Mouse (Mus musculus): ENCODE measurements around the gene Snrnp70.
A peak's percentile ranks its signal among the peaks of the same experiment; 100 is the strongest.
"Not testable (repeated sequence)": the region's sequence is repeated elsewhere in the genome, so short reads cannot be mapped to it uniquely, and the experiment has no call there.

Snrnp70 gene

GRCm38 (mm10) chr7:45368178-45368577, 27.4 kb downstream of the Snrnp70 start:
- no peak for DNase-seq (ENCODE audit: low read depth, low spot score)

- DNase-seq (ENCODE audit: low read depth, low spot score): peak; percentile 97
Observed at GRCm38 (mm10) chr7:45367020-45367880, 28.3 kb downstream of the Snrnp70 start.

- DNase-seq (ENCODE audit: low read depth, low spot score): no peak
Observed at GRCm38 (mm10) chr7:45366652-45367019, 28.9 kb downstream of the Snrnp70 start, which contains the start of gene Ppfia3. Ppfia3 (minus strand) TSS chr7:45367019.

- no peak for DNase-seq (ENCODE audit: low read depth, low spot score)
Observed at GRCm38 (mm10) chr7:45365742-45366651, 29.5 kb downstream of the Snrnp70 start.

GRCm38 (mm10) chr7:45363983-45364382, 31.6 kb downstream of the Snrnp70 start:
- DNase-seq (ENCODE audit: low read depth, low spot score): no peak

GRCm38 (mm10) chr7:45362801-45363200, 32.7 kb downstream of the Snrnp70 start:
- peak; percentile 80 for DNase-seq (ENCODE audit: low read depth, low spot score)

GRCm38 (mm10) chr7:45361243-45361804, 34.2 kb downstream of the Snrnp70 start:
- peak; percentile 92 for DNase-seq (ENCODE audit: low read depth, low spot score)

GRCm38 (mm10) chr7:45360404-45361125, 35.0 kb downstream of the Snrnp70 start:
- DNase-seq (ENCODE audit: low read depth, low spot score): no peak

GRCm38 (mm10) chr7:45359081-45359480, 36.5 kb downstream of the Snrnp70 start:
- not testable (repeated sequence) for DNase-seq (ENCODE audit: low read depth, low spot score)

- DNase-seq (ENCODE audit: low read depth, low spot score): no peak
Observed at GRCm38 (mm10) chr7:45356087-45356486, 39.5 kb downstream of the Snrnp70 start.

GRCm38 (mm10) chr7:45355318-45356020, 40.1 kb downstream of the Snrnp70 start:
- no peak for DNase-seq (ENCODE audit: low read depth, low spot score)

- DNase-seq (ENCODE audit: low read depth, low spot score): no peak
Observed at GRCm38 (mm10) chr7:45353041-45353440, 42.5 kb downstream of the Snrnp70 start.

GRCm38 (mm10) chr7:45346905-45347304, 48.6 kb downstream of the Snrnp70 start:
- no peak for DNase-seq (ENCODE audit: low read depth, low spot score)

GRCm38 (mm10) chr7:45343543-45343942, 52.0 kb downstream of the Snrnp70 start:
- DNase-seq (ENCODE audit: low read depth, low spot score): peak; percentile 37

- DNase-seq (ENCODE audit: low read depth, low spot score): no peak
Observed at GRCm38 (mm10) chr7:45342081-45342480, 53.5 kb downstream of the Snrnp70 start.

- DNase-seq (ENCODE audit: low read depth, low spot score): peak; percentile 88
Observed at GRCm38 (mm10) chr7:45341303-45341702, 54.2 kb downstream of the Snrnp70 start.

- peak; percentile 43 for DNase-seq (ENCODE audit: low read depth, low spot score)
Observed at GRCm38 (mm10) chr7:45340669-45341068, 54.9 kb downstream of the Snrnp70 start.

- DNase-seq (ENCODE audit: low read depth, low spot score): no peak
Observed at GRCm38 (mm10) chr7:45340066-45340442, 55.5 kb downstream of the Snrnp70 start.

GRCm38 (mm10) chr7:45339410-45340065, 56.0 kb downstream of the Snrnp70 start:
- DNase-seq (ENCODE audit: low read depth, low spot score): peak; percentile 70

All from CD4-positive helper T cell, adult 2 months (primary cell).